Mouse (Mus musculus): ENCODE measurements around the gene Rexo5.
A peak's percentile ranks its signal among the peaks of the same experiment; 100 is the strongest.

The Rexo5 gene

DNA sequence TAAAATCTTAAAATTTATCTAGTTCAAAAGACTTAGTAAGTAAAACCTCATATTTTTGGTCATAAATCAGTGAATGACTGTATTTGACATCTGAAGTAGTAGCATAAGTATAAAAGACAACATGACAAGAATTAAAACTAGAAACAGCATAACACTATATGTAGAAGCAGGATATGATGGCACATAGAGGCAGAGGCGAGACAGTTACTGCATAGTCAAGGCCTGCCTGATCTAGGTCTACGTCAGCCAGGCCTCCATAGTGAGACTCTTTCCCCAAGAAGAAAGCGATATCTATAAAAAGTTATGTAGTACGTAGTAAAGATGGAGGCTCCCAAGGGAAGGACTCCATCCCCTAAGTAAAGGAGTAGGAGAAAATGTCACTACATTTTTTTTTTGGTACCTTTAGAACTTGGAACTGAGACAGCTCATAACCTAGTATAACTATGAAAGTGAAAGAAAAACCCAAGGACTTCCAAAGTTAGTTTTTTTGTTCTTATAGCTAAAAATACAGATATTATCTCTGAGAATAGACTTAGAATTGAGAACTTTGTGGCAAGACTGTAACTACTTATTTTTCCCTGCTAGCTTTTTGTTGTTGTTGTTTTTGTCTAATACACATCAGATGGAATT is 48.1 kb downstream of the Rexo5 start:
- no peak for ATAC-seq (ENCODE audit: low TSS enrichment)

DNA sequence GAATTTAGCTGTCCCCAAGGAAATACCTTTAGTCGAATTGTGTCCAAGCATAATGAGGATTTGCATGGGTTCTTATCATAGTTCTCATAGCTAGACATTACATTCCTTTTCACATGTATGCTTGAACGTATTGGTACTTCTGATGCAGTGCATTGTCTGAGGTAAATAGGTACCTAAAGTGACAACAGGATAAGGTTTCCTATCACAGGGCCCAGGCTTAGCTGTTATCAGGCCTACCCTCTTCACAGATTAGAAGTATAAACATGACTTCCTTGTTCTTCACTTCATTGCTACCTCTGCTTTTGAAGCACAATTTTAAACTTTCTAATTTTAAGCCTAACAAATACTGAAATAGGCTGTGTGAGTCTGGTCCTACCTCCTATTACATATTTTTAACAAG is 51.7 kb downstream of the Rexo5 start:
- no peak for ATAC-seq (ENCODE audit: low TSS enrichment)

DNA sequence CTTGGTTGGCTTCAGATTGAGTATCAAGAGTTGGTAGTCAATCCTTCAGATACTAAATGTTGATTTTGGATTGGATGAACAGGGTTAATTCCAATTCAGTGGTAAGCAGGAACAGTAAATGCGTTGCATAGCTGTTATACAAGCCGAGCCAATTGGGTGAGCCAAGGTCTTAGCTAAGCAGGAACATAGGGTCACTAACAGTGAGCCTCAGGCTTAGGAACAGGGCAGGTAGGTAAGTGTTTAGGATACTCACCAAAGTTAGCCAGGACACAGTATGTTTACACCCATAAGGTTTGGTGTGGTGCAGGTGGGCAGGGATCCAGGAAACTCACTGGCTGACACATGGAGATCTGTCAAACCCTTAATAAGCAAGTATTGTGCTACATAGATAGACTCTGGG is 53.6 kb downstream of the Rexo5 start:
- no peak for ATAC-seq (ENCODE audit: low TSS enrichment)

DNA sequence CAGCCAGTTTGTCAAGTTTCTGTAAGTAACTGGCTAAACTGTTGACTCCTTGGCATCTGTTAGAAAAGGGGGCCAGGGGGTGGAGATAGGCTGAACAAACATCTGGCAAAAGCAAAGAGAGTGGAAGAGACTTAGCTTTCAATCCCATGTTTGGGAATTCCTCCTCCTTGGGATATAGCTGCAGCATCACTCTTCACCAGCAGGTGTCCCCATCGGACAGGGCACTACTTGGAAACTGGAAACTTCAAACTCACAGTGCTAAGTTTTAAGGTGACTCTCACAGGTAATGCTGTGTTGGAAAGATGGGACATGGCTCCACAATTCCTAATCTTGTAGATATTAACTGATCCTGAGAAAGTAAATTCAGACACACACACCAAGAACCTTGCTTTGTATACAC is 55.3 kb downstream of the Rexo5 start:
- ATAC-seq (ENCODE audit: low TSS enrichment), result peak; percentile 72

DNA sequence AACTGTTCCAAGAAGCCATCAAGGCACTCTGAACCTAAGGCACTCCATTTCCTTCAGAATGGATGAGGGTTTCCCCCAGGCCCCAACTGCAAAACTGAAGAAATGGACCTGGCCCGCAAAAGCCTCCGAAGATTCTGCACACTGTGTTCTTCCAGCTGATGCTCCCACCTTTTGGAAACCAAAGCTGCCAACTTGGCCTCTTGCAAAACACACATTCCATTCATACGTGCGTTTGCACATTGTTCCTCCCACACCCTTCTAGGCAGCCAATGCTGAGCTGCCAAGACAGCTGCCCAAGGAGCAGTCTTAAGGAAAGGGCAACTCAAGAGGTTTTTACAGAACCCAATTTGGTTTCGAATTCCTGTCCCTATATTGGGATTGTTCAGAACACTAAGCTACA is 56.9 kb downstream of the Rexo5 start:
- ATAC-seq (ENCODE audit: low TSS enrichment), result 0 out of 2 replicates have a peak, but pooled peaks have one; percentile 47

DNA sequence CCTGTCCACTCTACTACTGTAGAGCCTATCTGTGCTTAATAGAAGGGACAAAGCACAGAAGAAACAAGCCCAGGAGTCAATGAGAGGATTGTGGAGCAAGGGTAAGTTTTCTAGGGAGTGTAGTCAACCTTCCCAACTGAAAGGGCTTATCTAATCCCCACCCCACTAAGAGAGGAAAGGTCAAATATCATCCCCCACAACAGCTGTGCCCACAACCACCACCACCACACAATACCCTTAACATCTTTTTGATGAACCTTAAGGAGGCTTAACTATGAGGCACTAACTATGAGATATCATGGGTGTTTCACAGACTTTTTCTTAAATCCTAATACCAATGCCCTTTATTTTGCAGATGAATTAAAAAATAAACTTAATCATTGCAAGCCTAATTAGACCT is 58.7 kb downstream of the Rexo5 start:
- ATAC-seq (ENCODE audit: low TSS enrichment), result no peak

DNA sequence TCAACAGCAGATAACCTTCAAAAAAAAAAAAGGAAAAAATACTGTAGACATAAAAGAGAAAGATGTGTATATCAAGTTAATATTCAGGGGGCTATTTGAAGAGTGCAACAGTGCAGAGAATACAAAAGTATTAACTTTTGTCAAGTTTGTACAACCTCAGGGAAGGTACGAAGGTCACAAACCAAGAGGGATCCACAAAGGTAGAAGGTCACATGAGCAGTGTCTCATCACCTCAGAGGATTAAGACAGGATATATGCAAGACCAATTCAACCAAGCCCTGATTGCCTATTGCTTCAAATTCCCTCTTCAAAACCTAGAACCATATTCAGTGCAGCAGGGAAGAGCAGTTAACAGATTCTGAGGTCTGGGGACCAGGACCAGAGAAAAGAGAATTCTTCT is 59.4 kb downstream of the Rexo5 start:
- ATAC-seq (ENCODE audit: low TSS enrichment), result no peak

DNA sequence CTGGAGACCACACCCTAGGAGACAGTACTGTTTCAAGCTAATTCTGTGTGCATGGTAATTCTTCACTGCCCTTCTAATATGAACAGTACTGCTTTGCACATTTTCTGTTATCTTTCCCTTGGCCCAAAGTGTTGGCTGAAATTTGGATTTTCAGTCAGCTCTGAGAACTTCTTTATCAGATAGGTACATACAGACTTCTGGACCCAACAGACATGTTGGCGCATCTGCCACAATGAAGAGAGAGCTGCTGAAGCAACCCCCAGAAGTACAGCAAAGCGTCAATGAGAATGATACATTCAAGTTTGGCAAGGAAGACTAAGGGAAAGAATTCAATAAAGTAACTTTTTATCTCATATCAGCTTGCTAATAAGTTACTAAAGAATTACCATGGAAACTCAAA is 60.6 kb downstream of the Rexo5 start:
- ATAC-seq (ENCODE audit: low TSS enrichment), result no peak

DNA sequence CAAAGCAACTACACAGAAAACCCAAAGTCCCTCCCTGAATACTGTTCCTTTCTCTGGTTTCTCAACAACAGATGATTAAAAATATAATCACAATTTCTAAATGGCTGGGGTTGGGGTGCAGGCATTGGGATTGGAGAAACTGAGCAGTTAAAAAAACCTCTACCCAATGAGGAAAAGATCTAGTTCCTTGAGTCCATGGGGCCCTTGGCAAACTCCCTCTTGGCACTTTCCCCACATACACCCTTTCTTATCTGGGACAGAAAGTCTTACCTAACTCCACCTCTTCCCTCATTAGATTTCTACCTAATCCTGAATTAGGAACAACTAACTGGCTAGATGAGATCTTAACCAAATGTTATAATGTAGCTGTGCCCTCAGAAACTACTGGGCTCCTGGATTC is 61.2 kb downstream of the Rexo5 start:
- no peak for ATAC-seq (ENCODE audit: low TSS enrichment)

DNA sequence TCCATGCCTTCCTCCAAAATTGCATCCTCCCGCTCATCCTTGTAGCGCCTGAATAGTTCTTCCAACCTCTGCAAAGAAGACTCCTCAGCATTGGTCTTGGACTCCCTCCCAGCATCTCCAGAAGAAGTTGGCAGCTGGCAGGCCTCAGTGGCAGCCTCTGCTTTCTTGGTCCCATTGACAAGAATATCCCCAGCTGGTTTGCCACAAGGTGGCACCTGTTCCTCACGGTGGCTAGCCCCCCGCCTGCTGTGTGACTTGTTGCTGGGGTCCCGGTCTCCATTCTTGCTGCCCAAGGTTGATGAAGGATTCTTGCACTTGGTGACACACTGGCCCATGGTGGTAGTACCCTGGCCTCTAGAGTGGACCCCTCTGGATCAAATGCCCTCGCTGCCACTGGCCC is 65.7 kb downstream of the Rexo5 start:
- ATAC-seq (ENCODE audit: low TSS enrichment), result peak; percentile 41; the same call in 1 of the 2 replicates

DNA sequence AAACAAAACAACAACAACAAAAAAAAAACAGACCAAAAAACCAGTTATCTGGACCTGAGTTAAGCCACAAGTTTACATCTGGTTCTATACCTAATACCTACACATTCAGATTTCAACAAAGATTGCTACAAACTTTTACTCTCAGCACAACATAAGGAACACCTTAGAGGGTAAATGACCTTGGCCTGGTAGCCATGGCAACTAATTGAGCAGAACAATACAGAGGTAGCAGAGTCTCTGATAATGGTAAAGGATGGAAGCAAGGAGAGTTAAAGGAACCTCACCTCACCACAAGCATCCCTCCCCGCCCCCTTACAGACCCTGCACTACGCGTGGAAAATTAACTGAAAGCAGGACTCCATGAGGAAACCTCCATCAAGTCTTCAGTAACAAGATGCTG is 66.3 kb downstream of the Rexo5 start:
- ATAC-seq (ENCODE audit: low TSS enrichment), result no peak

DNA sequence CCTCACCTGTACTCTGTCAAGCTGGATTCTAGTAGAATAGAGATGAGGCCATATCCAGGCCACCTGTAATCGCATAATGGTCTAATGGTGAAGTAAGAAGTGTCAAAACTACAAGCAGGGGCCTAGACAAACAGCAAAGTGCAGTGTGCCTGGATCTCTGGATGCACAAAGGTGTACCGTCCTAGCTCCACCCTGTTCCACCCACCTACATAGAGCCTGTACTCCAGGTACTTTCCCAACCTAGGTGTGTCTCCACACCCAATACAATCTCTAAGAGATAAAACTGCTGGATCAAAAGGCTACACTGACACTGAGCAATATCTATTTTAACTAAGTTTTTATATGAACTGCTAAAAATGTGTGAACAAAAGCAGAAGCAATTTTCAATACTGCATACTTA is 66.7 kb downstream of the Rexo5 start:
- ATAC-seq (ENCODE audit: low TSS enrichment), result no peak

DNA sequence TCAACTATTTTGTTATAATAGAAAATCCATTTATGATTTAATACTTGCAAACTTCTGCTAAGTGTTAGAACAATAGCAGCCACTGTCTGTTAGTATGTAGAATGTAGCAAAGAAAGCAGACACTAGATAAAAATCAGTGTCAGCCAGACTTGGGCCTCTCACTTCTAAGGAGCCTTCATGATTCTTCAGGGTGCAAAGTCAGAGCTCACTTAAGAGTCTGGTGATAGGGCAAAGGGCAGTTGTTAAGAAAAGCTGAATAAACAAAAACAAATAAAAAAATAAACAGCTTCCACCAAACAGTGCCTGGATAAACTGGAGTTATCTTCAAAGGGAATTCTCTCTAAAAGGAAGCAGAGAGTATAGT is 67.1 kb downstream of the Rexo5 start:
- no peak for ATAC-seq (ENCODE audit: low TSS enrichment)

DNA sequence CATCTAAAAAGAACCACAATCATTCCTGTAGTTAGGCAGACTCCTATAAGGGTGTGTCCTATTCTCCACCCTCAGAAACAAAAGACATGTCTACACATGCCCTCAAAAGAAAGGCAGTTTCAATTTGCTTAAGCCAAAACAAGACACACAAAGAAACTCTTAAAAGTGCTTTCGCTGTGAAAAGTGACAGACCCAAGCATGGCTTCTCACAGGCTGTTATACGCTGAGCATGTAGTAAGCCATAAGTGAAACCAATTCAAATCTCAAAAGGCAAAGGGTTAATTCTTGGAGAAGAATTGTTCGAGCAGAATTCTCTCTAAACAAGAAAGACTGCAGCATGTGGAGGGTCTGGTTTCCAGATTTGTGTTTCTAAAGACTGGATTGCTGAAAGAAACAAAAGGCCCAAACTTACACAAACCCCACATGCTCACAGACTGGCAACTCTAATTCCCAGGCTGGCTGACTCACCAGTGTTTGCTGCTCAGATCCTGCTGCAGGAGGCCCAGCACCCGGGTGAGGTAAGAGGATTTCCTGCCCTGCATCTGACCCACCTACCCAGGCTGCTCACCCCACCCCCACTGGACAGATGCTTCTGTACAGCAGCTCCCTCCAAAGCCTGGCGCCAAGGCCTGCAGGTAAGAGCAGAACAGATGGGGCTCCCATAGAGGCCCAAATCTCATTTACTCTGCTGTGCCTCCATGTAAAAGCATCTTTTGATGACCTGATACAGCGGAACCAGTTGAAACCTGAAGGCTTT is 67.7 kb downstream of the Rexo5 start:
- peak; percentile 90 for ATAC-seq (ENCODE audit: low TSS enrichment)

DNA sequence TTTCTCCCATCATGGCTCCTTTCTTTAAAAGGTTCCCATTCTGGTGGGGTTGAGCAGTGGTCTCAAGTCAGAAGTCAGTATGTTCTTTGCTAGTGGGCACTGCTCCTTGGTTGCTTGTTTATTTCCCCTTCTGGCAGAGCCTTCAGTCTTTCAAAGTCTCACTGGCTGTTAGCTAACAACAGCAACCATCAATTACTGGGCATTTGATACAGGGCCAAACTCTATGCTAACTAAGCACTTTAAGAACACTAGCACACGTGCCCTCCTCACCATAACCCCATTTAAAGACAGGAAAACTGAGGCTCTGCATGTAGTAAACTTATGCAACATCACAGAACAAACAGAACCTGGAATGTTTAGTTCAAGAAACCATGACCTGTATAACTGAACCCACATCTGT is 68.4 kb downstream of the Rexo5 start:
- no peak for ATAC-seq (ENCODE audit: low TSS enrichment)

DNA sequence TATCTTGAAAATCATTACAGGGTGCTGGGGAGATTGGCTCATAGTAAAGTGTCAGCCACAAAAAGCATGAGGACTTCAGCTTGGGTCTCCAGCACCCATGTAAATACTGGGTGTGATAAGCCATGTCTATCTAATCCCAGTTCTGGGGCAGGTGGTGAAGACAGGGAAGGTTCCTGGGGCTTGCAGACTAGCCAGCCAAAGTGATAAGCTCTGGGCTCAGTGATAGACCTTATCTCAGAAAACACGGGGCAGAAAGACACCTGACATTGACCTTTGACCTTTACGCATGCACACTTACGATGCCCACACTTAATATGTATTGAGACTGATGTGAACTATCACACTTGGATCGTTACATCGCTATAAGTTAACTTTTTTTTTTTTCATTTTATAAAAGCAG is 70.7 kb downstream of the Rexo5 start:
- ATAC-seq (ENCODE audit: low TSS enrichment), result no peak

DNA sequence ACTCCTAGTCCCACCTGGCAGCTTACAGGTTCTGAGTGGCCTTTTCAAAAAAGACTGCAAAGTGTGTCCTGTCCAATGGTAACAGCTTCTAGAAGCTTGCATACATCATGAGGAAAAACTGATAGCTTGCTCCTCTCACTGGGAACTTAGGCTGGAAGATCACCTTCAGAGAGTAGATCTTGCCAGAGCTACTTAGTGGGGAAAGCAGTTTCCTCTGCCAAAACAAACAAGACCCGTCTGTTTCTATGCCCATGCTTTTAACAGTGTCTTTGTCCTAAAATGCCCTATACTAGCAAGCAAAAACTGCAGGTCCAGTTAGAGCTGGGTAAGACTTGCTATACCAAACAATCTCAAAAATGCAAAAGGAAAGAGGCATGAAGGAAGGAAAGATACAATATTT is 72.3 kb downstream of the Rexo5 start:
- ATAC-seq (ENCODE audit: low TSS enrichment), result no peak

DNA sequence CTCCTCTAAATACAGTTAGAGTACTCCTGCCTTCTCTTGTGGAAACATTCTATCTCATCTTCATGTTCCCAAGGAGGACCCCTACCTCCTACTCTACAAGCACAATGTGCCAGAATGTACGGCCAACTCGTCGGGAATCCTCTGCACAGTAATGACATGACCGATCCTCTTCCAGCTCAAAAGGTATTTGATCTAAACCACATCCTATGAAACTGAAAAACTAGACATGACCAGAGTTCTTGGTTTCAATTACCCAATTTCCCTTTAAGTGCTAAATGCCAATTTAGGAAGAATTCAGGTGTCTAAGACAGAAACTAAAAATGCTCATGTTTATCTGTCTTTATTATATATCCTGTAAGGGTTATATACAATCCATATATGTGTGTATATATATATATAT is 78.4 kb downstream of the Rexo5 start:
- ATAC-seq (ENCODE audit: low TSS enrichment), result no peak

DNA sequence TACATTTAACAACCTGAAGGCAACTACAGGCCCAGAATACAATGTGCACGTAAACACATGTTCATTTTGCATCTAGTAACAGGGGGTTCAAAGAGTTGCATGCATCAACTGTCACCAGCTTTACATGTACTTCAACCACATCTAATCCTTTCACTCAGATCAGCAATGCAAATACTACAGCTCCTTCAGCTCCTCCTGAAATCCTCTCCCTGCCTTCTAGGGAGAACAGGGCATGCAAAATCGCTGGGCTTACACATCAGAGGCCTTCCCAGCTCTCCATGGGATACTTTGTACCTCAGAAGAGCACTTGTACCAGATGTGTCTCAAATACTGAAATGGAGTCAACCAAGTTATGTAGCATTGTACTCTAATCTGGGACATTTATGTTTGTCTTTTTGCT is 79.2 kb downstream of the Rexo5 start:
- ATAC-seq (ENCODE audit: low TSS enrichment), result no peak

DNA sequence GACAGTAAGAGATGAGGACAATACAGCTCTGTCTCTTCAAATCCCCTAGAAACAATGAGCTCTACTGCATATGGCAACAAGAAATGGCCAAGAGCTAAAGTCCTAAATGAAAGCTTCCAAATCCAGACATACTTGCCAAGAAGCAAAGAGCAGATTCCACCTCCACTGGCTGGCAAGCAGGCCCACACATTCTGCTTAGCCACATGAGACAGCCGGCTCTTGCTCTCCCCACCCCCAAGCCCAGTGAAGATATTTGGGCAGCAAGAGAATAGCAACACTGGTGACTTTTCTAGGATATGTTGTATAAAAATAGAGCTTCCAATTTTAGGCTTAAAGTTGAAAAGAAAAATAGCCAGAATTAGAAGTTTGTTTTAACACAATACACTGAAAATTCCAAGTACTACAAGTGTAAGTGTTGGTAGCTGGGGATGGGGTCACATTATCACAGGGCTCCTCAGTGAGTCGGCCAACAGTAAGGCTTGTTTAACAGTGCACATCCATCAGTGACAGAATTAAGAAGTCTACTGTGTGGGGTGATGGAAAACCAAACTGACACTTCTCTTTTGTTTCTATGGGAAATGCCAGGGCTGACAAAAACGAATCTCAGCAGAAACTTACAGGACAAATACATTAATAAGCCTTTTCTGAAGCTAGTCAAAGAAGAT is 82.1 kb downstream of the Rexo5 start:
- ATAC-seq (ENCODE audit: low TSS enrichment), result peak; percentile 99

DNA sequence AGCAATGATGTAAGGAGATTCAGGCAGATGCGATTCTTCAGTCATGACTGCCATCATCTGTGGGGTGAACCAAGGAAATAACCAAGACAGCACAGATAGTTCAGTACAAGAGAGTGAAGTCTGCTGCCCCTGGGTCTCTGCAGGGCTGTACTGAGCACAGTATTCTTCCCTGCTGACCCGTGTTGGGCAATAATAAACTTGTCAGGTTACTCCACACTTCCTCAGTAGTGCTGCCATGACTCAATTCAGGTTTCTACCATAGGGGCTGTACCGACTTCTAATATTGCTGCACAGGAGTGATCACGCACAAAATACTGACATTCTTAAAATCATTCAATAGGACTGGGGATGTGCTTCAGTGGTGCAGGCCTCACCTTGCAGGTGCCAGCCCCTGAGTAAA is 85.4 kb downstream of the Rexo5 start:
- no peak for ATAC-seq (ENCODE audit: low TSS enrichment)

DNA sequence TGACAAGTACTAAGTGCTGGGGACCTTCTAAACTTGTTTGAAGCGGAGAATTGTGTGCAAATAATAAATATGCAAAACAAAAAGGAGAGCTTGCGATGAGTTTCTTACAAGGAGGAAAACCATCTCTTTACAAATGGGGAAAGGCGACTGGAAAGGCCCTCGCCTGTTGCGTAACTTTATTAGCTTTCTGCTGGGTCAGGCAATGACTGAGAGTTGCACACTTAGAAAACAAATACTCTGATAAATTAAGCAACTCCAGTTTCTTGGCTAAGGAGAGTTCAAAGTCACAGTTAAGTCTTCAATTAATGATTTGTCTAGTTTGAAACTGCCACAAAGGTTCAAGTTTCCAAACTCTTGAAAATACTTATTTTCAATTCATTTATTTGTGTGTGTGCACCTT is 86.5 kb downstream of the Rexo5 start:
- ATAC-seq (ENCODE audit: low TSS enrichment), result no peak

DNA sequence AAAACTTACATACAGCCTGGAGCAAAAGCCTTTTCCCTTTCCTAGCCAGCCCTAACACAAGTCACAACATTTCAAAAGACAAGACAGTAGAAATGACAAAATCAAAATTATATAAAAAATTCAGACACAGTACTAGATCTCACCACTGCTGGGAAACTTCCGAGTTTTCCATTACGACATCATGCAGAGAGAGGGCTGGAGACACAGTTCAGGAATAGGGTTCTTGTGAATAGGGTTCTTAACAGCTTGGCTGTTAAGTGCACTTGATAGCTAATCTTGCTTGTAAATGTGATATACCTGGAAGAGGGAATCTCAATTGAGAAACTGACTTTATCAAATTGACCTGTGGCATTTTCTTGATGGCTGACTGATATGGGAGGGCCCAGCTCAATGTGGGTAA is 87.4 kb downstream of the Rexo5 start:
- no peak for ATAC-seq (ENCODE audit: low TSS enrichment)
